Mouse (Mus musculus): ENCODE data around the gene AI467606.

Gene AI467606

DNA sequence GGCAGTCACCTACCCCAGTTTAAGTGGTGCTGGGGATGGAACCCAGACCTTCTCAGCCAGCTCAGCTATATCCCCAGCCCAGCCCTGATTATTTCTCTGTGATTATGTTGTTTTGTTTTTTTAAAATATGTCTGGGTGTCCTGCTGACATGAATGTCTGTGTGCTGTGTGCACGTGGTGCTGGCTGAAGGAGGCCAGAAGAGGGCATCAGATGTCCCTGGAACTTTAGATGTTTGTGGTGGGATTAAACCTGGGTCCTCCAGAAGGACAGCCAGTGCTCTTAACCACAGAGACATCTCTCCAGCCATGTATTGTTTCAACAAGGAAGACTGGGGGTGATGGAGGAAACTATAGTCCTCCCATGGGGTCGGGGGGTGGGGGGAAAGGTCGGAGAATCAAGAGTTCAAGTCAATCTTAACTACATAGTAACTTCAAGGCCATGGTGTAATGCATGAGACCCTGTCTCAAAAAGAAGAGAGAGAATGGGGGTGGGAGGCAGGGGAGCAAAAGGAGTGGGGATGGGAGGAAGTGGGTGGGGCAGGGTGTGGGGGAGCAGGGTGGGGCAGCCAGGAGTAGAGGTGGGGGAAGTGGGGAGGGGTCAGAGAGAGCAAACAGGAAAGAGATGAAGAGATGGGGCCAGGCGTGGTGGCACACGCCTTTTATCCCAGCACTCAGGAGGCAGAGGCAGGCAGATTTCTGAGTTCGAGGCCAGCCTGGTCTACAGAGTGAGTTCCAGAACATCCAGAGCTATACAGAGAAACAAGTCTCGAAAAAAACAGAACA, 49.7 kb downstream of the AI467606 start:
- Histone ChIP-seq H3K4me1 (replicated peaks; ENCODE audit: low read depth, low read length) (peaks cover 87% of the 10 kb centered on the region), H3K4me3 (replicated peaks; ENCODE audit: low read length) (no peak overlapping the region), H3K36me3 (ENCODE audit: insufficient read depth, low read length) (peaks cover 10% of the 10 kb centered on the region)

GRCm38 (mm10) chr7:127142214-127142613, 51.1 kb downstream of the AI467606 start:
- no peak overlapping the region for H3K4me3 ChIP-seq (replicated peaks; ENCODE audit: low read length)
- TF ChIP-seq POU5F1 (IDR thresholded peaks at IDR 0.05; ENCODE audit: borderline replicate concordance, low read length) (no peak), CTCF (conservative IDR thresholded peaks at IDR 0.05; ENCODE audit: low read length) (no peak), NANOG (IDR thresholded peaks at IDR 0.05; ENCODE audit: borderline replicate concordance, low read length) (no peak)
- H3K9me3 ChIP-seq (ENCODE audit: low read length): no peaks in the 10 kb centered on the region
- H3K36me3 ChIP-seq (ENCODE audit: insufficient read depth, low read length): no peaks in the 10 kb centered on the region
- H3K27me3 ChIP-seq (ENCODE audit: insufficient read depth, low read length): no peaks in the 10 kb centered on the region
- peaks cover 87% of the 10 kb centered on the region for H3K4me1 ChIP-seq (replicated peaks; ENCODE audit: low read depth, low read length)

More for the DNA sequence above, 49.7 kb downstream of the AI467606 start:
- TF ChIP-seq CTCF (conservative IDR thresholded peaks at IDR 0.05; ENCODE audit: low read length) (no peak), NANOG (IDR thresholded peaks at IDR 0.05; ENCODE audit: borderline replicate concordance, low read length) (no peak), POU5F1 (IDR thresholded peaks at IDR 0.05; ENCODE audit: borderline replicate concordance, low read length) (no peak)
- no peaks in the 10 kb centered on the region for H3K9me3 ChIP-seq (ENCODE audit: low read length)
- H3K27me3 ChIP-seq (ENCODE audit: insufficient read depth, low read length): no peaks in the 10 kb centered on the region

DNA sequence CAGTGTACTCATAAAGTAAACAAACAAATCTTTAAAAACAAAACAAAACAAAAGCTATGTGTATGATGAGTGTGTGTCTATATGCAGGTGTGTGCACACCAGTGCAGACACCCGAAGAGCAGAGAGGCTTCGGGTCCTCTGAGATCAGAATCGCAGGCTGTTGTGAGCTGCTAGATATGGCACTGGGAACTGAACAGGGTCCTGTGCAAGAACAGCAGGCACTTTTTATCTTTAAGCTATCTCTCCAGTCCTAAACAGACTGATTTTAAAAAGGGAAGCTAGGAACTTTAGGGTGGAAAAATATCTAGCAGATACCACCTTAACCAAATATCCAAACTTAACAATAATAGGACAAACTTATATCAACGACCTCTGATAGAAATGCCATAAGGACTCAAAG, 51.5 kb downstream of the AI467606 start:
- TF ChIP-seq CTCF (conservative IDR thresholded peaks at IDR 0.05; ENCODE audit: low read length): no peak
- TF ChIP-seq NANOG (IDR thresholded peaks at IDR 0.05; ENCODE audit: borderline replicate concordance, low read length): no peak
- no peak for TF ChIP-seq POU5F1 (IDR thresholded peaks at IDR 0.05; ENCODE audit: borderline replicate concordance, low read length)
- Histone ChIP-seq H3K4me1 (replicated peaks; ENCODE audit: low read depth, low read length) (peaks cover 83% of the 10 kb centered on the region), H3K4me3 (replicated peaks; ENCODE audit: low read length) (no peak overlapping the region), H3K36me3 (ENCODE audit: insufficient read depth, low read length) (no peaks in the 10 kb centered on the region), H3K27me3 (ENCODE audit: insufficient read depth, low read length) (no peaks in the 10 kb centered on the region), H3K9me3 (ENCODE audit: low read length) (no peaks in the 10 kb centered on the region)

All from E14TG2a.4 (cell line).